Mouse (Mus musculus): ENCODE results near the gene Vtcn1. TPM values are rescaled to one million over a fixed set of nuclear protein-coding genes. Genes with fewer than 3 reads are reported as not detected.

Vtcn1 gene
- polyA plus RNA-seq, 1 experiment from 2014 or later: not detected

DNA sequence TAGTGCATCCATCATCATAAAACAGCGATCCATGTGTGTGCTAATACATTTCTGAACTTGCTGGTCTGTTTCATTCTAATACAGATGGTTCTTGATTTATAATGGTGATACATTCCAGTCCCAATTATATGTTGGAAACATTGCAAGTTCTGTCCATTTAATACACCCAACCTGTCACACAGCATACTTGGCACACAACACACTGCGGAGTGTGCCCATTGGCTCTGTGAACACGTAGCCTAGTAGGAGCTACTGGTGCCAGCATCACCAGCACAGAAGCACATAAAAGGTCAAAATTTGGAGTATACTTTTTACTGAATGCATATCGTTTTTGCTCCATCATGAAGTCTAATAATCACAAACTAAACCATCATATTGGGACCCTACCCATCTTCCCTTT, 51.8 kb downstream of the Vtcn1 start:
- Histone ChIP-seq H3K36me3 (ENCODE audit: control insufficient read depth, insufficient read depth, low read length) (no peaks in the 10 kb centered on the region), H3K9ac (ENCODE audit: low read depth, low read length) (no peak overlapping the region), H3K4me2 (ENCODE audit: low read length) (no peak overlapping the region), H3K9me3 (replicated peaks; ENCODE audit: control insufficient read depth, low read length, poor library complexity, severe bottlenecking) (no peaks in the 10 kb centered on the region), H3K4me3 (ENCODE audit: low read depth, low read length) (no peak overlapping the region), H3K27ac (ENCODE audit: low read length) (no peak overlapping the region), H3K27me3 (ENCODE audit: control insufficient read depth, insufficient read depth, low read depth, low read length) (no peaks in the 10 kb centered on the region), H3K4me1 (ENCODE audit: control insufficient read depth, insufficient read depth, low read length) (no peaks in the 10 kb centered on the region)
- WGBS: 92% methylated on average over 4 of the region's 4 CpGs
- ATAC-seq: no peak

DNA sequence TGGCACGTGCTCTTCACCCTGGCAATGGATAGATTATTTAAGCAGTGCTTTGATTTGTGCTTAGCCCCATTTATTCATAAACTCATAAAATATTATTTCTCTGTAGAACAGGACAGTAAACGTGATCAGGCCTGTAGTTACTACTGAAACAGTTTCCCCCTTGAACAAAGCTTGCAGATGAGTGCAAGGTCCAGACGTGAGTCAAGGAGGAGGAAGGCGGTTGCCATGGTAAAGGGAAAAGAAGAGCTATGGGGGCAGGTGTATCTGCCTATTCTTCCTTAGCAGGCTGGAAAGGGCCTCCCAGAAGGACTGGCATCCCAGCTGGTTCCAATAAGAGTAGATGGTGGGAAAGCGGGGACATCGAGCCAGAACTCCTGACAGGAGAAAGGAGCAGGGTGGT, 56.1 kb downstream of the Vtcn1 start:
- H3K9ac ChIP-seq (ENCODE audit: low read depth, low read length): no peak overlapping the region
- H3K9me3 ChIP-seq (replicated peaks; ENCODE audit: control insufficient read depth, low read length, poor library complexity, severe bottlenecking): no peaks in the 10 kb centered on the region
- no peak for ATAC-seq
- 76% methylated on average over 6 of the region's 6 CpGs for WGBS
- no peaks in the 10 kb centered on the region for H3K4me1 ChIP-seq (ENCODE audit: control insufficient read depth, insufficient read depth, low read length)
- H3K4me2 ChIP-seq (ENCODE audit: low read length): no peak overlapping the region
- no peaks in the 10 kb centered on the region for H3K36me3 ChIP-seq (ENCODE audit: control insufficient read depth, insufficient read depth, low read length)
- H3K27ac ChIP-seq (ENCODE audit: low read length): no peak overlapping the region
- H3K27me3 ChIP-seq (ENCODE audit: control insufficient read depth, insufficient read depth, low read depth, low read length): no peaks in the 10 kb centered on the region
- no peak overlapping the region for H3K4me3 ChIP-seq (ENCODE audit: low read depth, low read length)

DNA sequence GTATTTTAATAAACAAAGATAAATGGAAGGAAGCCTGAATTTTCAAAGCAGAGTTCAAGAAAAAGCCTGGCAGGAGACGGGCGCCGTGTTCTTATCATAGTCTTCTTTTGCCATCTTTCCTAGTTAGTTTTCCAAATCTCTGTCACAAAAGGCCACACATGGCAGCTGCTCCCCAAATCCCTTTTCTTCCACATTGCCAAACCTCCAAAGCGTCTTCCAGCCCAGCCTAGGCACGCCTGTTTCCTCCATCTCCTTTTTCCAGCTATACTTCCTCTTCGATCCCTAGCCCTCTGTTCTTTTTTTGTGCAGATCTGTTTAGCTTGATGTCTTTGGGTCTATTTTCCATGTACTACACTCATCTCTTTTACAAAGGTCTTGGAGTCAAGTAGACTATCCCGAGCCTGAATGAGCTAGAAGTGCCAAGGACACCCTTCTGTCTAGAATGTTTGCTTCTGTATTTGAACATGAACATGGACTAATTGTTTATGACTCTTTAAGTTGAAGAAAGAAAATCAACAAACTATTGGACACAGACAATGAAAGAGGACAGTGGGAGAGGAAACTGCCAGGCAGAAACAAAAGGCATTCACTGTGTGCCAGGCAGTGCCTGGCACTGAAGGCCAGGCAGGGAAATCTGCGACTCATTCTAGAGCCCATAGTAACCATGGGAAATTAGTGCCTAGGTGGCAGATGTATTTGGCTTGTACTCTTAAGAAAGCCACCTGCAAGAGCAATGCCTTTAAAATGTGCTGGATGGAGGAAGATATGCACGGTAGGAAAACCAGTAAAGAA, 56.8 kb downstream of the Vtcn1 start:
- 83% methylated on average over 9 of the region's 9 CpGs for WGBS
- Histone ChIP-seq H3K4me1 (ENCODE audit: control insufficient read depth, insufficient read depth, low read length) (no peaks in the 10 kb centered on the region), H3K9ac (ENCODE audit: low read depth, low read length) (no peak overlapping the region), H3K36me3 (ENCODE audit: control insufficient read depth, insufficient read depth, low read length) (no peaks in the 10 kb centered on the region), H3K9me3 (replicated peaks; ENCODE audit: control insufficient read depth, low read length, poor library complexity, severe bottlenecking) (no peaks in the 10 kb centered on the region; the same call in 1 of the 2 replicates), H3K27me3 (ENCODE audit: control insufficient read depth, insufficient read depth, low read depth, low read length) (no peaks in the 10 kb centered on the region), H3K27ac (ENCODE audit: low read length) (no peak overlapping the region), H3K4me3 (ENCODE audit: low read depth, low read length) (no peak overlapping the region), H3K4me2 (ENCODE audit: low read length) (no peak overlapping the region)
- no peak for ATAC-seq

DNA sequence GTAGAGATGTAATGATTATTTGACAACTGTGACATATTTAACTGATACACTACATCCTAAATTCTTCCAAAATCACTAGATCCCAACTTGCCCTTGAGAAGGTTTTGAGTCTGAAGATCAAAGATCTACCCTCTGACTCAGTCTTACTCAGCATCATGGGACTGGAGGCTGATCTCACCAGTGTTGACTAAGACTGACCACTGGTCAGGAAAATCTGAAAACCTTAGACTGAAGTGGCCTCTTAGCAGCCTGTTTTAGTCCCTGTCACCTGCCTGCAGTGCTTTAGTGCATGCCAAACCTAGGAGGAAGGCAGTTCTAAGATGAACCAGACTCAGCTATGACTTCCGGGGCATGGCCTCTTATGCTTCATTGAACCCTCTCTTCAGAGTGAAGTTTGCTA, 64.0 kb downstream of the Vtcn1 start:
- no peak overlapping the region for H3K4me3 ChIP-seq (ENCODE audit: low read depth, low read length)
- no peaks in the 10 kb centered on the region; the same call in 1 of the 2 replicates for H3K9me3 ChIP-seq (replicated peaks; ENCODE audit: control insufficient read depth, low read length, poor library complexity, severe bottlenecking)
- 86% methylated on average over 1 of the region's 1 CpGs for WGBS
- H3K4me1 ChIP-seq (ENCODE audit: control insufficient read depth, insufficient read depth, low read length): no peaks in the 10 kb centered on the region
- no peak overlapping the region for H3K4me2 ChIP-seq (ENCODE audit: low read length)
- no peaks in the 10 kb centered on the region for H3K36me3 ChIP-seq (ENCODE audit: control insufficient read depth, insufficient read depth, low read length)
- no peak overlapping the region for H3K27ac ChIP-seq (ENCODE audit: low read length)
- no peak for ATAC-seq
- H3K27me3 ChIP-seq (ENCODE audit: control insufficient read depth, insufficient read depth, low read depth, low read length): no peaks in the 10 kb centered on the region
- no peak overlapping the region for H3K9ac ChIP-seq (ENCODE audit: low read depth, low read length)

DNA sequence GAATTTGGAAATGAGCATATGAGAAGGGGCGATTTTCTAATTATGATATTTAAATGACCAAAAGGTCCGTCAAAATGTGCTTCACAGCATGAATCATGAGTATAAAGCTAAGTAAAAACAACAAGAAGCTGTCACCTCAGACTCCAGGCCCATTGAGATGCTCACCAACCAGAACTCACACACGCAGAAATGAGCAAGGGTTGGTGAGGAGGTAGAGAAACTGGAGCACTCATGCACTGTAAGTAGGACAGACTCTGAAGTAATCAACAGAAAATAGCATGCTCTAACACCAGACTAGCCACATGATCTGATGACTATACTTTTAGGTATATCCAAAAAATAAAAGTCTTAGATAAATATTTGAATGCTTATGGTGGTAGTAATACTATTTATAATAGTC, 65.1 kb downstream of the Vtcn1 start:
- Histone ChIP-seq H3K36me3 (ENCODE audit: control insufficient read depth, insufficient read depth, low read length) (no peaks in the 10 kb centered on the region), H3K4me1 (ENCODE audit: control insufficient read depth, insufficient read depth, low read length) (no peaks in the 10 kb centered on the region), H3K9me3 (replicated peaks; ENCODE audit: control insufficient read depth, low read length, poor library complexity, severe bottlenecking) (no peaks in the 10 kb centered on the region; the same call in 1 of the 2 replicates), H3K4me2 (ENCODE audit: low read length) (no peak overlapping the region), H3K27ac (ENCODE audit: low read length) (no peak overlapping the region), H3K27me3 (ENCODE audit: control insufficient read depth, insufficient read depth, low read depth, low read length) (no peaks in the 10 kb centered on the region), H3K4me3 (ENCODE audit: low read depth, low read length) (no peak overlapping the region), H3K9ac (ENCODE audit: low read depth, low read length) (no peak overlapping the region)
- ATAC-seq: no peak
- WGBS: 95% methylated on average over 3 of the region's 3 CpGs

DNA sequence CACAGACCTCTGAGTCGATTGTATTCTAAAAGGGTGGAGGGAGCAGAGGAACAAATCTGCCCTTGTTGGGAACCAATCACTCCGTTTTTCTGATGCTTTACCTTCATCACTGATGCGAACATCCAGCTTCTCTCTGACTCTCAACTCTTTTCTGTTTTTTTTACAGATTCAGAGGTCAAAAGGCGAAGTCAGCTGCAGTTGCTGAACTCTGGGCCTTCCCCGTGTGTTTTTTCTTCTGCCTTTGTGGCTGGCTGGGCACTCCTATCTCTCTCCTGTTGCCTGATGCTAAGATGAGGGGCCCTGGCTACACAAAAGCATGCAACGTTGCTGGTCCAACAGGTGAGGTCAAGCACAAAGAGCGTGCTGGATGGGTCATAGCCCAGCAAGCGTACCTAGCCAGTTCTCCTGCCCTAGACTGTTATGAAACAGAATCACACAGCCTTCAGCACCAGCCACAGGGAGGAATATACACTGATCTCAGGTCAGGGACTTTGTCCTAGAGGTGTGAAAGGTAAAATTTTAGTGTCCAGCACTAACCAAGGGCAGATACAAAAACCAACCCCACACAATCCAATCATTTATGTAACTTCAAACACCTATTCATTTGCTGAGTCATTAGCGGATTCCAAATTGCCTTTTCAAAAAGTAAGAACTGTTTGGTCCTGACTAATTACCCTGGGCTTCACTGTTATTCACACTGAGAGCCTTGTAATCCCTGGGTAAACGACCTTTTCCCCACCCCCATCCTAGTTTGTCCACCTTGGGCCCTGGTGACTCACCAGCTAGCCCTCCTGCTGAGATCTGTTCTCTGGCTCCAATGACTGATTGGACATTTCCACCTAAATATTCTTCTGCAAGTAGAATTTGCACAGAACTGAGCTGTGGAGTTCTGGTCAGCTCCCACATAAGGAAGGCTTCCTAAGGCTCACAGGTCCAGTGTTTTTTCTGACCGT, 67.4 kb downstream of the Vtcn1 start:
- no peak overlapping the region for H3K9ac ChIP-seq (ENCODE audit: low read depth, low read length)
- H3K27me3 ChIP-seq (ENCODE audit: control insufficient read depth, insufficient read depth, low read depth, low read length): no peaks in the 10 kb centered on the region
- no peaks in the 10 kb centered on the region for H3K4me1 ChIP-seq (ENCODE audit: control insufficient read depth, insufficient read depth, low read length)
- WGBS: 67% methylated on average over 11 of the region's 11 CpGs
- no peak for ATAC-seq
- H3K9me3 ChIP-seq (replicated peaks; ENCODE audit: control insufficient read depth, low read length, poor library complexity, severe bottlenecking): no peaks in the 10 kb centered on the region
- no peak overlapping the region for H3K4me3 ChIP-seq (ENCODE audit: low read depth, low read length)
- H3K36me3 ChIP-seq (ENCODE audit: control insufficient read depth, insufficient read depth, low read length): no peaks in the 10 kb centered on the region
- no peak overlapping the region for H3K27ac ChIP-seq (ENCODE audit: low read length)
- H3K4me2 ChIP-seq (ENCODE audit: low read length): no peak overlapping the region

DNA sequence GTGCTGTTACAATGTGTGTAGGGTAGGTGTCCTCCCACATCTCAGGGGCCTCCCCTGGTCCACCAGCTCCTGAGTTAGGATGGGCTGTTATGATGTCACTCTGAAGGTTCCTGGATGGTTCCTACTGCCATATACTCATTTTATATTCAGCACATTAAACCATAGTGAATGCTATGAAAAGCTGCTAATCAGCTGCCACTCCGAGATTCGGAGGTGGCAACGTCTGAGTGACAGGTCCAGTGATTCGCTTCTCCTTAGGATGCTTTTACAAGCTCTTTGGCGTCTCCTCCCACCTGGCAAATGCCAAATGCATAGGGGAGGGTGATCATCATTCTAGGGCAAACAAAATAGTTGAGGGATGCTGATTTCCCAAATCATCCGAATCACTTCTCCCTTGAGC, 70.2 kb downstream of the Vtcn1 start:
- ATAC-seq: no peak
- no peak overlapping the region for H3K4me3 ChIP-seq (ENCODE audit: low read depth, low read length)

DNA sequence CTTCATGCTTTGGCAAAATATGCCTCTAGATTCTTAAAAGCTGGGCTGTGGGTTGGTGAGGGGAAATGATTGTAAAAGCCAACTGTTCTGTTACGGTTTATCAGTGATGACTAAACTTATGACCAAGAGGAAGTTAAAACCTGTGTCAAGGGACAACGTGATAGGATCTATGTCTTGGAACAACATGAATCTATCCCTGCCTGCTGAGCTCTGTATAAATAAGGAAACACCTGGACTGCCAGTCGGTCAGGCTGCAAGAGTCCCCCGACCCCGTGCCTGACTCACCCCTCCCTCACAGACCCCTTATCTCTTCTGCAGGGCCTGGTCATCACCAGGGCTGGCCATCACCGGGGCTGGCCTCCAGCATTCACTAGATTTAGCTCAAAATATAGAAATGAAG, 80.9 kb downstream of the Vtcn1 start:
- 90% methylated on average over 6 of the region's 6 CpGs for WGBS
- Histone ChIP-seq H3K36me3 (ENCODE audit: control insufficient read depth, insufficient read depth, low read length) (no peaks in the 10 kb centered on the region), H3K27ac (ENCODE audit: low read length) (no peak overlapping the region), H3K4me2 (ENCODE audit: low read length) (no peak overlapping the region), H3K4me1 (ENCODE audit: control insufficient read depth, insufficient read depth, low read length) (no peaks in the 10 kb centered on the region), H3K9ac (ENCODE audit: low read depth, low read length) (no peak overlapping the region), H3K9me3 (replicated peaks; ENCODE audit: control insufficient read depth, low read length, poor library complexity, severe bottlenecking) (no peaks in the 10 kb centered on the region), H3K4me3 (ENCODE audit: low read depth, low read length) (no peak overlapping the region), H3K27me3 (ENCODE audit: control insufficient read depth, insufficient read depth, low read depth, low read length) (no peaks in the 10 kb centered on the region)
- no peak for ATAC-seq

More for the DNA sequence above, 70.2 kb downstream of the Vtcn1 start:
- no peaks in the 10 kb centered on the region for H3K27me3 ChIP-seq (ENCODE audit: control insufficient read depth, insufficient read depth, low read depth, low read length)
- no peaks in the 10 kb centered on the region for H3K36me3 ChIP-seq (ENCODE audit: control insufficient read depth, insufficient read depth, low read length)
- no peaks in the 10 kb centered on the region for H3K4me1 ChIP-seq (ENCODE audit: control insufficient read depth, insufficient read depth, low read length)
- H3K9me3 ChIP-seq (replicated peaks; ENCODE audit: control insufficient read depth, low read length, poor library complexity, severe bottlenecking): no peaks in the 10 kb centered on the region
- H3K4me2 ChIP-seq (ENCODE audit: low read length): no peak overlapping the region
- 70% methylated on average over 6 of the region's 6 CpGs for WGBS
- H3K27ac ChIP-seq (ENCODE audit: low read length): no peak overlapping the region
- no peak overlapping the region for H3K9ac ChIP-seq (ENCODE audit: low read depth, low read length)

DNA sequence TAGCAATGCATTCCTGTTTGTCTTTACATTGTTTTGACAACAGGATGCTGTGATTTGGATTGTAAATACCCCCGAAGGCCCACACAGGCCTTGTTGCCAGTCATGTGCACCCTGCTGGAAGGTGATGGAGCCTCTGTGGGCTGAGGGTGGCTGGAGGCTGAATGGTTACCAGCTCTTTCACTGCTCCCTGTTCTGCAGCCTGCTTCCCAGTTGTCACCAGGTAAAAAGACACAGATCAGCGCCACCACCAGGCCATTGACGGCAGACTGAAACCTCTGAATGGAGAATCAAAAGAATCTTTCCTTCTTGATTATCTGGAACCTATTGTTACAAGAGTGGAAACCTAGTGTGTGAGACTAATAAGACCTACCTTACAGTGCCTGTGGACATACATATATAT, 81.7 kb downstream of the Vtcn1 start:
- Histone ChIP-seq H3K4me1 (ENCODE audit: control insufficient read depth, insufficient read depth, low read length) (no peaks in the 10 kb centered on the region), H3K9me3 (replicated peaks; ENCODE audit: control insufficient read depth, low read length, poor library complexity, severe bottlenecking) (no peaks in the 10 kb centered on the region), H3K4me3 (ENCODE audit: low read depth, low read length) (no peak overlapping the region), H3K9ac (ENCODE audit: low read depth, low read length) (no peak overlapping the region), H3K36me3 (ENCODE audit: control insufficient read depth, insufficient read depth, low read length) (no peaks in the 10 kb centered on the region), H3K4me2 (ENCODE audit: low read length) (no peak overlapping the region), H3K27ac (ENCODE audit: low read length) (no peak overlapping the region), H3K27me3 (ENCODE audit: control insufficient read depth, insufficient read depth, low read depth, low read length) (no peaks in the 10 kb centered on the region)
- 40% methylated on average over 3 of the region's 3 CpGs for WGBS
- no peak for ATAC-seq

Measured in midbrain, embryonic 16.5 days (tissue).